Mouse (Mus musculus): ENCODE data around the gene Fkbp2.

Fkbp2 gene

GRCm38 (mm10) chr19:6971644-6972043 is 8.7 kb downstream of the Fkbp2 start:
- DNase-seq (ENCODE audit: low spot score in 2 of 2): no peak

GRCm38 (mm10) chr19:6970460-6971085 is 9.7 kb downstream of the Fkbp2 start:
- DNase-seq (ENCODE audit: low spot score in 2 of 2): no peak

- no peak for DNase-seq (ENCODE audit: low spot score in 2 of 2)
Observed at GRCm38 (mm10) chr19:6969665-6970381, 10.5 kb downstream of the Fkbp2 start.

GRCm38 (mm10) chr19:6969291-6969664 is 11.0 kb downstream of the Fkbp2 start:
- no peak for DNase-seq (ENCODE audit: low spot score in 2 of 2)

- no peak for DNase-seq (ENCODE audit: low spot score in 2 of 2)
Observed at GRCm38 (mm10) chr19:6968491-6969271, 11.6 kb downstream of the Fkbp2 start.

- DNase-seq (ENCODE audit: low spot score in 2 of 2): no peak
Observed at GRCm38 (mm10) chr19:6956461-6956860, 23.8 kb downstream of the Fkbp2 start.

GRCm38 (mm10) chr19:6955424-6955823 is 24.9 kb downstream of the Fkbp2 start:
- DNase-seq (ENCODE audit: low spot score in 2 of 2): no peak

GRCm38 (mm10) chr19:6954046-6954445 is 26.3 kb downstream of the Fkbp2 start:
- DNase-seq (ENCODE audit: low spot score in 2 of 2): no peak

- DNase-seq (ENCODE audit: low spot score in 2 of 2): no peak
Observed at GRCm38 (mm10) chr19:6952712-6953037, 27.6 kb downstream of the Fkbp2 start.

GRCm38 (mm10) chr19:6951994-6952711 is 28.1 kb downstream of the Fkbp2 start:
- peak; percentile 62 to 73 for DNase-seq (ENCODE audit: low spot score in 2 of 2)

GRCm38 (mm10) chr19:6951381-6951968 is 28.8 kb downstream of the Fkbp2 start:
- DNase-seq (ENCODE audit: low spot score in 2 of 2): peak; percentile 90 to 95

- no peak for DNase-seq (ENCODE audit: low spot score in 2 of 2)
Observed at GRCm38 (mm10) chr19:6950613-6951153, 29.6 kb downstream of the Fkbp2 start.

- no peak for DNase-seq (ENCODE audit: low spot score in 2 of 2)
Observed at GRCm38 (mm10) chr19:6949951-6950350, 30.4 kb downstream of the Fkbp2 start.

- no peak for DNase-seq (ENCODE audit: low spot score in 2 of 2)
Observed at GRCm38 (mm10) chr19:6949532-6949931, 30.8 kb downstream of the Fkbp2 start.

- DNase-seq (ENCODE audit: low spot score in 2 of 2): no peak
Observed at GRCm38 (mm10) chr19:6948186-6948585, 32.1 kb downstream of the Fkbp2 start.

GRCm38 (mm10) chr19:6947742-6948141 is 32.6 kb downstream of the Fkbp2 start:
- no peak for DNase-seq (ENCODE audit: low spot score in 2 of 2)

GRCm38 (mm10) chr19:6943709-6944108 is 36.6 kb downstream of the Fkbp2 start:
- no peak for DNase-seq (ENCODE audit: low spot score in 2 of 2)

- DNase-seq (ENCODE audit: low spot score in 2 of 2): no peak
Observed at GRCm38 (mm10) chr19:6942764-6943163, 37.5 kb downstream of the Fkbp2 start.

- DNase-seq (ENCODE audit: low spot score in 2 of 2): peak; percentile 93
Observed at GRCm38 (mm10) chr19:6942249-6942691, 38.0 kb downstream of the Fkbp2 start, which contains the start of gene Gpr137. Gpr137 (minus strand) TSS chr19:6942480.

GRCm38 (mm10) chr19:6941372-6942248 is 38.7 kb downstream of the Fkbp2 start, which contains the start of gene Bad:
Bad (plus strand) TSS chr19:6941861.
- DNase-seq (ENCODE audit: low spot score in 2 of 2): peak; percentile 85 to 87
